Mouse (Mus musculus) CH12.LX (cell line): ENCODE measurements around the gene Tnfrsf21. TPM values are rescaled to one million over a fixed set of nuclear protein-coding genes. Genes with fewer than 3 reads are reported as not detected.

ENCODE experiments used
- DNase-seq: peaks from one replicate; pipeline ENCODE4 v3.0.0-alpha.2; 2013; ENCODE audit errors: extremely low read depth
- H3K27ac ChIP-seq: 2 replicates; pipeline ENCODE4 v1.5.1; 2012; ENCODE audit warnings: low read depth, mild to moderate bottlenecking, control low read depth, moderate library complexity; ENCODE audit not compliant: insufficient read depth
- H3K27me3 ChIP-seq: replicated peaks from 2 replicates; pipeline ENCODE3; 2012; ENCODE audit warnings: inconsistent platforms
- H3K36me3 ChIP-seq, 2 experiments: replicated peaks in 1 of 2; 2 replicates each; pipeline versions ENCODE3 to v1.6.1; 2012; ENCODE audit warnings: inconsistent platforms in 1 of 2, low read length in 1 of 2, mild to moderate bottlenecking in 1 of 2, mixed read lengths in 1 of 2, moderate library complexity in 1 of 2; ENCODE audit not compliant: control insufficient read depth in 1 of 2, insufficient read depth in 1 of 2
- H3K4me1 ChIP-seq, 2 experiments: 2 replicates each; pipeline ENCODE4 v1.6.1; 2012; ENCODE audit warnings: inconsistent platforms in 1 of 2, moderate library complexity in 1 of 2; ENCODE audit not compliant: insufficient read depth in 2 of 2, control insufficient read depth in 1 of 2
- H3K4me2 ChIP-seq: 2 replicates; pipeline ENCODE4 v1.6.1; 2012; ENCODE audit warnings: low read depth, mild to moderate bottlenecking, control low read depth; ENCODE audit not compliant: poor library complexity, insufficient read depth, severe bottlenecking
- H3K4me3 ChIP-seq, 3 experiments: fragments of 150-350 bp in 1 of 3; sonication (generic) in 1 of 3; replicated peaks in 1 of 3; 2 replicates each; pipeline versions ENCODE3 to v1.5.1; 2011 to 2012; ENCODE audit warnings: low read depth in 2 of 3, low read length in 2 of 3, mild to moderate bottlenecking in 2 of 3, moderate library complexity in 2 of 3, control low read depth in 1 of 3, improper control_type of control experiment in 1 of 3, inconsistent platforms in 1 of 3, mixed read lengths in 1 of 3; ENCODE audit not compliant: poor library complexity in 1 of 3
- H3K79me2 ChIP-seq: replicated peaks from 2 replicates; pipeline ENCODE4 v1.6.1; 2012; ENCODE audit warnings: mild to moderate bottlenecking, moderate library complexity; ENCODE audit not compliant: control insufficient read depth, poor library complexity, insufficient read depth, severe bottlenecking; ENCODE audit errors: extremely low read depth
- H3K9ac ChIP-seq: 2 replicates; pipeline ENCODE4 v1.6.1; 2012; ENCODE audit warnings: low read depth, mild to moderate bottlenecking, control low read depth, moderate library complexity; ENCODE audit not compliant: insufficient read depth
- H3K9me3 ChIP-seq: replicated peaks from 2 replicates; pipeline ENCODE3; 2012; ENCODE audit warnings: low read length, inconsistent platforms, mixed read lengths
- BHLHE40 ChIP-seq: IDR thresholded peaks from 2 replicates; pipeline ENCODE4 v1.6.1; 2011; ENCODE audit warnings: mild to moderate bottlenecking, low read depth, low read length, improper control_type of control experiment
- CTCF ChIP-seq, 2 experiments: IDR thresholded peaks in 1 of 2; conservative IDR thresholded peaks in 1 of 2; 2 replicates each; pipeline ENCODE4 v1.5.1; 2011 to 2012; ENCODE audit warnings: low read depth in 2 of 2, low read length in 2 of 2, improper control_type of control experiment in 1 of 2, inconsistent platforms in 1 of 2, mild to moderate bottlenecking in 1 of 2, moderate library complexity in 1 of 2
- E2F4 ChIP-seq: IDR thresholded peaks from 2 replicates; pipeline ENCODE4 v1.6.1; 2011; ENCODE audit warnings: low read depth, low read length, improper control_type of control experiment; ENCODE audit not compliant: insufficient replicate concordance
- IRF4 ChIP-seq: IDR thresholded peaks from 2 replicates; pipeline ENCODE4 v1.6.1; 2014; ENCODE audit warnings: low read depth, mild to moderate bottlenecking, inconsistent platforms, low read length, improper control_type of control experiment
- KAT2A ChIP-seq: IDR thresholded peaks from 2 replicates; pipeline ENCODE4 v1.6.1; 2012; ENCODE audit warnings: low read length, improper control_type of control experiment, inconsistent platforms; ENCODE audit not compliant: insufficient replicate concordance
- MAFK ChIP-seq: IDR thresholded peaks from 2 replicates; pipeline ENCODE4 v1.6.1; 2011; ENCODE audit warnings: low read length, improper control_type of control experiment; ENCODE audit not compliant: insufficient replicate concordance
- MAZ ChIP-seq: IDR thresholded peaks from 2 replicates; pipeline ENCODE4 v1.6.1; 2012; ENCODE audit warnings: low read depth, mild to moderate bottlenecking, inconsistent platforms, low read length, improper control_type of control experiment, moderate library complexity
- MEF2A ChIP-seq: IDR thresholded peaks from 2 replicates; pipeline ENCODE4 v1.6.1; 2014; ENCODE audit warnings: low read depth, mild to moderate bottlenecking, inconsistent platforms, low read length, improper control_type of control experiment, borderline replicate concordance
- MXI1 ChIP-seq: IDR thresholded peaks from 2 replicates; pipeline ENCODE4 v1.6.1; 2011; ENCODE audit warnings: mild to moderate bottlenecking, low read depth, low read length, improper control_type of control experiment
- MYC ChIP-seq: IDR thresholded peaks from 2 replicates; pipeline ENCODE4 v1.6.1; 2011; ENCODE audit warnings: low read depth, mild to moderate bottlenecking, improper control_type of control experiment, low read length
- PAX5 ChIP-seq: IDR thresholded peaks from 2 replicates; pipeline ENCODE4 v1.6.1; 2012; ENCODE audit warnings: low read length, inconsistent platforms, mixed read lengths
- RAD21 ChIP-seq: IDR thresholded peaks from 2 replicates; pipeline ENCODE4 v1.6.1; 2011; ENCODE audit warnings: low read depth, mild to moderate bottlenecking, low read length, improper control_type of control experiment, moderate library complexity
- SIN3A ChIP-seq: IDR thresholded peaks from 2 replicates; pipeline ENCODE4 v1.6.1; 2012; ENCODE audit warnings: low read length, improper control_type of control experiment, inconsistent platforms
- SMC3 ChIP-seq: IDR thresholded peaks from 2 replicates; pipeline ENCODE4 v1.6.1; 2011; ENCODE audit warnings: low read depth, low read length, improper control_type of control experiment
- TBP ChIP-seq: conservative IDR thresholded peaks from 2 replicates; pipeline ENCODE4 v1.6.1; 2011; ENCODE audit warnings: low read depth, low read length, improper control_type of control experiment
- TCF12 ChIP-seq: IDR thresholded peaks from 2 replicates; pipeline ENCODE4 v1.6.1; 2014; ENCODE audit warnings: low read depth, mild to moderate bottlenecking, inconsistent platforms, low read length, improper control_type of control experiment
- UBTF ChIP-seq: IDR thresholded peaks from 2 replicates; pipeline ENCODE4 v1.6.1; 2012; ENCODE audit warnings: low read depth, mild to moderate bottlenecking, inconsistent platforms, low read length, improper control_type of control experiment, moderate library complexity
- ZKSCAN1 ChIP-seq: IDR thresholded peaks from 2 replicates; pipeline ENCODE4 v1.6.1; 2012; ENCODE audit warnings: low read depth, inconsistent platforms, low read length, improper control_type of control experiment, borderline replicate concordance
- dilution Hi-C: fragments of 300-500 bp; cut with MboI; formaldehyde crosslinking; loops from 2 replicates; pipeline ENCODE4 v1.14.3; 2020; ENCODE audit warnings: low sequenced_read_pairs; ENCODE audit not compliant: extremely low pct_unique_long_range_greater_than_20kb, extremely low pct_ligation_motif_present
- in situ Hi-C: fragments of 300-500 bp; cut with MboI; formaldehyde crosslinking; loops from 3 replicates; pipeline ENCODE4 v1.14.3; 2019; ENCODE audit warnings: low sequenced_read_pairs, low pct_ligation_motif_present, low pct_unique_long_range_greater_than_20kb, mixed read lengths
- polyA plus RNA-seq: library from polyadenylated mRNA; unstranded; fragments of >175 nt; gene quantifications from 2 replicates; pipeline ENCODE4 v1.2.1, GENCODE M21; 2012; ENCODE audit warnings: low read depth; ENCODE audit not compliant: insufficient read length
- total RNA-seq, 2 experiments: library from RNA; depleted of rRNA; stranded (reverse); fragments of 300-350 nt in 1 of 2; fragments of >200 nt in 1 of 2; gene quantifications; 2 replicates each; pipeline ENCODE4 v1.2.3; 2012 to 2014

The Tnfrsf21 gene
- total and polyA plus RNA-seq, 3 experiments: 0.10 TPM; not detected in 2

- no peak for DNase-seq
- Histone ChIP-seq H3K4me2 (no peak overlapping the region), H3K27ac (no peak overlapping the region), H3K27me3 (no peaks in the 10 kb centered on the region), H3K9ac (no peak overlapping the region), H3K9me3 (peaks cover 35% of the 10 kb centered on the region), H3K4me1 (no peaks in the 10 kb centered on the region), H3K36me3 (no peaks in the 10 kb centered on the region), H3K4me3 (no peak overlapping the region), H3K79me2 (no peaks in the 10 kb centered on the region)
- dilution Hi-C loops: no loop called here
- in situ Hi-C loops: no loop called here
- TF ChIP-seq KAT2A (no peak), IRF4 (no peak), MAZ (no peak), MYC (no peak), MAFK (no peak), ZKSCAN1 (no peak), SIN3A (no peak)
Measured at GRCm38 (mm10) chr17:43081225-43081624, 64.9 kb downstream of the Tnfrsf21 start.

GRCm38 (mm10) chr17:43089496-43089895 lies 73.1 kb downstream of the Tnfrsf21 start:
- Histone ChIP-seq H3K36me3 (no peaks in the 10 kb centered on the region), H3K4me3 (no peak overlapping the region), H3K27me3 (no peaks in the 10 kb centered on the region), H3K9me3 (peaks cover 24% of the 10 kb centered on the region), H3K9ac (no peak overlapping the region), H3K27ac (no peak overlapping the region), H3K4me1 (no peaks in the 10 kb centered on the region), H3K79me2 (no peaks in the 10 kb centered on the region), H3K4me2 (no peak overlapping the region)
- dilution Hi-C loops (no loop called here), in situ Hi-C loops (no loop called here)
- TF ChIP-seq BHLHE40: no peak
- no peak for TF ChIP-seq MEF2A
- TF ChIP-seq ZKSCAN1: no peak
- no peak for TF ChIP-seq MAFK
- TF ChIP-seq SMC3: no peak
- TF ChIP-seq MXI1: no peak
- no peak for TF ChIP-seq PAX5
- no peak for TF ChIP-seq TBP
- no peak for TF ChIP-seq E2F4
- no peak for TF ChIP-seq TCF12
- no peak for TF ChIP-seq RAD21
- no peak for TF ChIP-seq CTCF (conservative IDR thresholded peaks at IDR 0.05 in 1 of 2, IDR thresholded peaks at IDR 0.05 in 1 of 2; ENCODE audit: low read depth in 2 of 2, low read length in 2 of 2)
- TF ChIP-seq UBTF: no peak
- no peak for DNase-seq
